Mouse (Mus musculus) ES-Bruce4 (cell line): ENCODE data around the gene Cluh. TPM values are rescaled to one million over a fixed set of nuclear protein-coding genes. Genes with fewer than 3 reads are reported as not detected.

Experiments used
- H3K27ac ChIP-seq: 2 replicates; pipeline ENCODE4 v1.5.1; 2012; ENCODE audit warnings: low read length, inconsistent platforms; ENCODE audit not compliant: insufficient read depth
- H3K27me3 ChIP-seq: 2 replicates; pipeline ENCODE4 v1.6.1; 2012; ENCODE audit warnings: mild to moderate bottlenecking, low read length, inconsistent platforms; ENCODE audit not compliant: control insufficient read depth, poor library complexity, insufficient read depth, severe bottlenecking
- H3K36me3 ChIP-seq: 2 replicates; pipeline ENCODE4 v1.6.1; 2012; ENCODE audit warnings: inconsistent platforms, mild to moderate bottlenecking, low read length, moderate library complexity; ENCODE audit not compliant: control insufficient read depth, poor library complexity, insufficient read depth, severe bottlenecking
- H3K4me1 ChIP-seq: one replicate; pipeline ENCODE4 v1.8.1; 2011; ENCODE audit warnings: low read length; ENCODE audit not compliant: control insufficient read depth, insufficient read depth
- H3K4me3 ChIP-seq: 2 replicates; pipeline ENCODE4 v1.5.1; 2011; ENCODE audit warnings: low read depth, mild to moderate bottlenecking, low read length
- H3K9ac ChIP-seq: 2 replicates; pipeline ENCODE4 v1.6.1; 2012; ENCODE audit warnings: low read depth, mild to moderate bottlenecking, inconsistent platforms; ENCODE audit not compliant: poor library complexity, severe bottlenecking
- H3K9me3 ChIP-seq: replicated peaks from 2 replicates; pipeline ENCODE4 v1.6.1; 2012; ENCODE audit warnings: mild to moderate bottlenecking, low read length, inconsistent platforms; ENCODE audit not compliant: control insufficient read depth, poor library complexity, insufficient read depth, severe bottlenecking
- CTCF ChIP-seq: IDR thresholded peaks from one replicate; pipeline ENCODE4 v1.8.1; 2011; ENCODE audit warnings: low read depth, low read length
- EP300 ChIP-seq: IDR thresholded peaks from 2 replicates; pipeline ENCODE4 v1.6.1; 2011; ENCODE audit warnings: low read depth, low read length; ENCODE audit not compliant: insufficient read depth
- POLR2A ChIP-seq: IDR thresholded peaks from one replicate; pipeline ENCODE4 v1.8.1; 2011; ENCODE audit warnings: low read length; ENCODE audit not compliant: insufficient read depth
- polyA plus RNA-seq: library from polyadenylated mRNA; stranded (reverse); fragments of >200 nt; gene quantifications from 2 replicates; pipeline ENCODE4 v1.2.4, GENCODE M21; 2011; ENCODE audit warnings: low read depth; ENCODE audit not compliant: missing spikeins, insufficient read depth, insufficient read length

Gene Cluh
- polyA plus RNA-seq, 1 experiment: 33.3 TPM

- TF ChIP-seq CTCF: no peak
- TF ChIP-seq EP300: no peak
- no peak for TF ChIP-seq POLR2A
Measured at GRCm38 (mm10) chr11:74662221-74662620, 12.9 kb downstream of the Cluh start.

DNA sequence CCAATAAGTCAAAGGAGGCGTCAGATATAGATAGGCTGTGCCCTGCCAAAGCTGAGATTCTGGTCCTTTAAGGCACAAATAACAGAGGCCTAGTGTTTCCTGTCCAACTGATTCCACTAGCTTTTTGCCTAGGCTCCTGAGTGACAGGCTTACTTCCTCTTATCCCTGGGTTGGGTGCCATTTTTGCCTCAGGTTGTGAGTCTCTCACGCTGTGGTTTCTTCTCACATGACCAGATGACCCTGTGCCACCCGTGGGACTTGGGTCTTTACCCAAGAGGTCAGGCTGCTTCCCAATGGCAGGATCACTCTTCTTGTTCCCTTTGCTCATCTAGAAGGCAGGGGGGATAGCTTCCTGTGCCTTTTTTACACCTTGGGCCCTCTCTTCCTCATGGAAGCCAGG is 15.0 kb downstream of the Cluh start:
- no peaks in the 10 kb centered on the region for H3K4me1 ChIP-seq
- H3K36me3 ChIP-seq: peaks cover 91% of the 10 kb centered on the region
- TF ChIP-seq POLR2A (no peak), CTCF (no peak), EP300 (no peak)

More at GRCm38 (mm10) chr11:74662221-74662620, 12.9 kb downstream of the Cluh start:
- H3K9ac ChIP-seq: no peak overlapping the region
- no peaks in the 10 kb centered on the region for H3K9me3 ChIP-seq
- no peak overlapping the region for H3K27ac ChIP-seq
- H3K27me3 ChIP-seq: no peaks in the 10 kb centered on the region
- no peaks in the 10 kb centered on the region for H3K4me1 ChIP-seq
- no peak overlapping the region for H3K4me3 ChIP-seq
- peaks cover 93% of the 10 kb centered on the region for H3K36me3 ChIP-seq

GRCm38 (mm10) chr11:74664906-74665305 is 15.6 kb downstream of the Cluh start:
- Histone ChIP-seq H3K4me3 (no peak overlapping the region), H3K9me3 (no peaks in the 10 kb centered on the region), H3K27me3 (no peaks in the 10 kb centered on the region), H3K27ac (no peak overlapping the region), H3K36me3 (peaks cover 91% of the 10 kb centered on the region), H3K9ac (no peak overlapping the region), H3K4me1 (no peaks in the 10 kb centered on the region)
- TF ChIP-seq EP300: no peak
- no peak for TF ChIP-seq POLR2A
- TF ChIP-seq CTCF: no peak

More for the DNA sequence above, 15.0 kb downstream of the Cluh start:
- Histone ChIP-seq H3K4me3 (no peak overlapping the region), H3K27me3 (no peaks in the 10 kb centered on the region), H3K9ac (no peak overlapping the region), H3K27ac (no peak overlapping the region), H3K9me3 (no peaks in the 10 kb centered on the region)

DNA sequence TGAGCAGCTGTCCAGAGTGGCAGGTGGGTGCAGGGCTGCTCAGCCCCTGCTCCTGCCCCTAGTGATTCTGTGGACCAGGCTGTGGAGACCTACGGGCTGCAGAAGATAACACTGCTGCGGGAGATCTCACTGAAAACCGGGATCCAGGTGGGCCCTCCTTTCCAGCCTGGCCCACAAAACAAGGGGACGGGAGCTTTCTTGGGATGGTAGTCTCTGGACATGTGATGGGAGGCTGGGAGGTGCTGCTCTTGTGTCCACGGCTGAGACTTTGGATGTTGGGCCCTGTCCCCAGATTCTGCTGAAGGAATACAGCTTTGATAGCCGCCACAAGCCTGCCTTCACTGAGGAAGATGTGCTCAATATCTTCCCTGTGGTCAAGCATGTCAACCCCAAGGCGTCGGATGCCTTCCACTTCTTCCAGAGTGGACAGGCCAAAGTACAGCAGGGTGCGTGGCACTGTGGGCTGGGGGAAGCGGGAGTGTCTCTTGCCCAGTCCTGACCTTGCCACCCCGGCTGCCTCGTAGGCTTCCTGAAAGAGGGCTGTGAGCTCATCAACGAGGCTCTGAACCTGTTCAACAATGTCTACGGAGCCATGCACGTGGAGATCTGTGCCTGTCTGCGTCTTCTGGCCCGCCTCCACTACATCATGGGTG is 16.5 kb downstream of the Cluh start:
- H3K27me3 ChIP-seq: no peaks in the 10 kb centered on the region
- no peak overlapping the region for H3K4me3 ChIP-seq
- peaks cover 87% of the 10 kb centered on the region for H3K36me3 ChIP-seq
- no peak overlapping the region for H3K27ac ChIP-seq
- no peaks in the 10 kb centered on the region for H3K4me1 ChIP-seq
- TF ChIP-seq POLR2A: no peak
- TF ChIP-seq EP300: no peak
- TF ChIP-seq CTCF: no peak
- no peaks in the 10 kb centered on the region for H3K9me3 ChIP-seq
- H3K9ac ChIP-seq: no peak overlapping the region

DNA sequence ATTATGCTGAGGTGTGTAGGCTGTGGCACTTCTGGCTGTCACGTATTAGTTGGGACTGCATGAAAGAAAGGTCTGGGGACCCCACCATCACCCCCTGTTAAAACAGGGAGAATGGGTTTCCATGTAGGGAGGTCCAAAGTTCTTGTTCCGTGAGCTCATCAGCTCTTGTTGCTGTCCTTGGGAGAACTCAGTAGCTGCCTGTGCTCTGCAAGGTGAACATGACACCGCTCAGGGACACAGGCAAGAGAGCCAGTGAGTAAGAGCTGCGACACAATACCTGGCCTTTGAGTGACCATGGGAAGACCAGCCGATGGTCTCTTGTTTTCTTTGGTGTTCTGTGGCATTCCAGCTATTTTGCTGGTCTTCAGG is 17.0 kb downstream of the Cluh start:
- Histone ChIP-seq H3K36me3 (peaks cover 82% of the 10 kb centered on the region), H3K4me3 (no peak overlapping the region), H3K27me3 (no peaks in the 10 kb centered on the region), H3K9ac (no peak overlapping the region), H3K4me1 (no peaks in the 10 kb centered on the region), H3K27ac (no peak overlapping the region), H3K9me3 (no peaks in the 10 kb centered on the region)
- no peak for TF ChIP-seq POLR2A
- TF ChIP-seq CTCF: no peak
- no peak for TF ChIP-seq EP300

- no peak for TF ChIP-seq POLR2A
- no peak for TF ChIP-seq EP300
- TF ChIP-seq CTCF: no peak
- Histone ChIP-seq H3K27ac (no peak overlapping the region), H3K4me1 (no peaks in the 10 kb centered on the region), H3K4me3 (no peak overlapping the region), H3K9me3 (no peaks in the 10 kb centered on the region), H3K9ac (no peak overlapping the region), H3K36me3 (peaks cover 77% of the 10 kb centered on the region), H3K27me3 (no peaks in the 10 kb centered on the region)
Measured at GRCm38 (mm10) chr11:74666776-74667581, 17.7 kb downstream of the Cluh start.
